Mouse (Mus musculus) CD8-positive naive resting alpha-beta T cell, adult 2 months (primary cell): ENCODE data around the gene Ror1.

Experiments
- DNase-seq, 2 experiments: peaks; one replicate each; pipeline ENCODE4 v3.0.0; 2022; ENCODE audit warnings: low read depth in 2 of 2, low spot score in 2 of 2

Gene Ror1

DNA sequence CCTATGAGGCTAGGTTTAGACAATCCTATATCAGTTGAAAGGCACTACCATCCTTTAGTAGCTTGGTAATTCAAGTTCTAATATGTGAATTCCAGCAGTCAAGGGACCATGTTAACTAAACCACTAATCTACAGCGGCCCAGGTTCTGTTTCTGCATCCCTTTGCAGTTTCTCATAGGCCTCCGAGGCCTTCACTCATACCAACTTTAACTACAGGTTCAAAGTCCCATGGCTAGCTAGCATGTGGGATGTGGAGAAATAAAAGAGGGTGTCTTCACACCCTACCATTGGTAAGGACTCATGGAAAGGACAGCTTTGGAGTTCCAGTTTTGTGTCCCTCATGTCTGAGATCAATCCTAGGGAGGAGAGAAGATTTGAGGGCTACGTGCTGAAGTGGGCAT is 60.1 kb downstream of the Ror1 start:
- no peak for DNase-seq

- no peak for DNase-seq
These were observed 62.8 kb downstream of the Ror1 start for GRCm38 (mm10) chr4:100158401-100158800.

- DNase-seq = no peak
These were observed 64.6 kb downstream of the Ror1 start for GRCm38 (mm10) chr4:100160156-100160555.

GRCm38 (mm10) chr4:100165790-100166189 is 70.2 kb downstream of the Ror1 start:
- DNase-seq = no peak

GRCm38 (mm10) chr4:100166871-100167270 is 71.3 kb downstream of the Ror1 start:
- no peak for DNase-seq

DNA sequence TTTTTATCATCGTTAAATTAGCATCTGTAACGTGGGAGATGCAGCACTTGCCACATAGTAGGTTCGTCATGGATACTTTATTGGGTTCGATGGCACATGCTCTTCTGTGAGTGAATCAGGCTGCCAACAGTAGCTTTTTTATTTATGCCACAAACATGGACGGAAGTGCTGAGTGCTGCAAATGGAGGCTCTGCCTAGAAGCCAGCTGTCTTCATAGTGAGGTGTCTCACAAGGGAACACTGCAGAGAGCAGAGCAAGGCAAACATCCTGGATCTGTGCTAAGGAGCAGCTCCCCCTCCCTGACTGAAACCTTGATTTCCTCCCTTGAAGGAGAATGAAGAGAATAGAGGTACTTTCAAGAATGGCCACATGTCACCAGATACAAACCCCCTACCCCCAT is 74.1 kb downstream of the Ror1 start:
- no peak for DNase-seq

DNA sequence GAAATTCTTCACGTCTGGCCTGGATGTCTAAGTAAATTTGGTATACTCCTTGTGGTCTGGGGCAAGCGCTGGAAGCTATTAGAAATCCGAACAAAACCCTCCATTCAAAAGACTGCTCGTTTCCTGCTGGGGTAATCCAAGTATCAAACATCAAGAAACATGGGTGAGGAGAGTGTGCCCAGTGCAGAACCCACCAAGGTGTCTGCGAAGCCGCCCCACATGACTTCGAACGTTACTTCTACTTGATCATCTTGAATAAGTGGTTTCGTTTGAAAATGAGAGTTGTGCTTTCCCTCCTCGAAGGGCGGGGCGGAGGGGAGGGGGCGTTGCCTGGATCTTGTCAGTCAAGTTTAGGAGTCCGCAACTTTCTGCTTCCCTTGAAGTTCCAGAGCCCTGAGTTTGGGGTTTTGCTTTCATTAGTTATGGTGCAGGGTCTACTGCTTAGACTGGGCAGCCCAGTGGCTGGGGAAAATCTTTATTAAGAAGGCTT is 74.6 kb downstream of the Ror1 start:
- DNase-seq = no peak

GRCm38 (mm10) chr4:100170743-100171142 is 75.2 kb downstream of the Ror1 start:
- no peak for DNase-seq

DNA sequence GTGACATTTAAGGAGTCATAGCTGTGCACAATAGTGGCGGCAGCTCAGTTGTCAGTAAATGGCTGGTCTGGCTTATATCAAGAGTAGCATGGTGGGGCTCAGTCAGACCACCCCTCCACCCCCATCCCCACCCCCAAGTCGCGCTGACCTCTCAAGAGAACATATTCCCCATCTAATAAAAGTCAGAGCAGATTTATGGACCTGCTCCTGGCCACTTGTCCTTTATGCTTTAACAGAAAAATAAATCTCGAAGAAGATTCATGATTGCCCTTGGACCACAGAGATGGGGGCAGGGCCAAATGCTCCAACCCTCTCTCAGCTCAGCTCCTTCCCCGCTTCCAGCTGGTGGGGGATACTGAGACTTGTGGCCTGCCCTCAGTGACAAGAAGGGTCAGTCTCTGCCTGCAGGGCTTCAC is 75.9 kb downstream of the Ror1 start:
- no peak for DNase-seq

- no peak for DNase-seq
These were observed 80.0 kb downstream of the Ror1 start for GRCm38 (mm10) chr4:100175594-100175993.

DNA sequence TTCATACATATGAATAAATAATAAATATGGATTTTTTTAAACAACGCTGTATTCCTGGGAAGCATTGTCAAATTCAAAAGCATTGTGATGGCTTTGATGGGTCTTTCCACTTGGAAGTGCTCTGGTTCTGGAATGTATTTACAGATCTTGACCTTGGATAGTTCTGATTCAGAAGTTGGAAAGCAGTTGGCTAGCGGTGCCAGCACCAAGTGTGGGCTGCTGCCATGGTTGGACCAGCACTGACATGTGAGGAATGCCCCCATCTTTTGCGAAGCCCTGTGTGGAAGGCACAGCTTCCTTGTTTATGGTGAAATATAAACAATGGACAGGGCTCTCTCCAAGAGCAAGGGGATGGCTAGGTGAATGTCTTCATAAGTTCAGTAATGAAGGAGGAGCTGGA is 82.7 kb downstream of the Ror1 start:
- DNase-seq = no peak

- no peak for DNase-seq
These were observed 86.1 kb downstream of the Ror1 start for GRCm38 (mm10) chr4:100181676-100182075.

GRCm38 (mm10) chr4:100186781-100187180 is 91.2 kb downstream of the Ror1 start:
- no peak for DNase-seq

DNA sequence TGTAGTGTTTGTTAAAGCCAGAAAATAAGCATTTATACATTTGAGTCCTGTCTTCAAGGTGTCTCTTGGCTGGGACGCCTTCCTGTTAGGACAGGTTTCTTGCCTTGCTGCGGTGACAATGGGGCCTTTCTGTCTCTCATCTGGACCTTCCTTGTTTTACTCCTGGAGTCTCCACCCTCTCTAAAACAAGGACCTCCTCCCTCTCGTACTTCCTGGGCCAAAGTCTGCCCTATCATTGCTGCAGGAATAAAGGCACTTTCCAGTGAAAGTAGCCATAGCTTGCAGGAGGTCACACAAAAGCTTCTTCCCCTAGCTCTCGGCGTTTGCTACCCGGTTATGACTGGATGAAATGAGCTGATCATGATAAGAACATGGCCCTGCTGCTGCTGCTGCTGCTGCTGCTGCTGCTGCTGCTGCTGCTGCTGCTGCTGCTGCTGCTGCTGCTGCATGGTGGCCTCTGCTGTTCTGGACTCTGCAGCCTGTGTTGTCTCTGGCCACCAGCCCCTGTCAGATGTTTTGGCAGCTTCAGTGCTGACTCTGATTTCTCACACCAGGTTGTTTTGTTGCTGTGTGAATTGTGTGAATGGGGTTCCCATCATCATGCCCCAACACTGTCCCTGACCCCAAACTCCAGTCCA is 92.1 kb downstream of the Ror1 start:
- no peak for DNase-seq

GRCm38 (mm10) chr4:100188201-100188699 is 92.7 kb downstream of the Ror1 start:
- no peak for DNase-seq

DNA sequence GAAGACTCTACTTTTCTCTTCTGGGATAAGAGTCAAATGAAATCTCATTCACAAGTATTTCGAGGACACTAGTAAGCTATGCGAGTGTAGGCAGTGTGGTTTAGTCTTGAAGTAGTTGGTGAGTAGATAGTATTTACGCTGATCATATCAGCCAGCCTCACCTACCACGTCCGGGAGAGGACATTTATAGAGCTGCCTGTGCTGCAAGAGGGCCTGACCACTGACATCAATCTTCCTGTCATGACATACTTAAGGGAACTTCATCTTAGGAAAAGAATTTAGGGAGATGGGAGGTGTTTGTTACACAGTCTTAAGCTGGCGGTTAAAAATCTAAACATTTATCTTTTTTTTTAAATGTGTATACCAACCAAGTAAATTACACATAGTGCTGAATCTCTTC is 95.9 kb downstream of the Ror1 start:
- no peak for DNase-seq

DNA sequence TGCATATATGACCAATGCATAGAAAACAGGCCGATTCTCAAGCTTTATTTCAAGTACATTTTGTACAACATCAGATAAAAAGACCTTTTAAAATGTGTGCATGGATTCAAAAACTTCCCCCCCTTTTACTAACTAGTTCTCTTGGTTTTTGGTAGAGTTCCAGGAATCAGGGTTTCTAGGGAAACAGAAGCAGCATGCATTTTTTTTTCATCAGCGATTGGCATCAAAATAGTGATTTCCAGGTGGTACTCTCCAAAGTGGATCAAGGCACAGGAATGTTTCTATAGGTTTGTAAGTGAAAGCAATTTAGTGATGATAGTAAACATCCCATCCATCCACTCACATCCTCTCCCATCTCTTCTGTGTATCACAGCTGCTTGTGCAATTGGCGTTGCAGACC is 98.5 kb downstream of the Ror1 start:
- no peak for DNase-seq

DNA sequence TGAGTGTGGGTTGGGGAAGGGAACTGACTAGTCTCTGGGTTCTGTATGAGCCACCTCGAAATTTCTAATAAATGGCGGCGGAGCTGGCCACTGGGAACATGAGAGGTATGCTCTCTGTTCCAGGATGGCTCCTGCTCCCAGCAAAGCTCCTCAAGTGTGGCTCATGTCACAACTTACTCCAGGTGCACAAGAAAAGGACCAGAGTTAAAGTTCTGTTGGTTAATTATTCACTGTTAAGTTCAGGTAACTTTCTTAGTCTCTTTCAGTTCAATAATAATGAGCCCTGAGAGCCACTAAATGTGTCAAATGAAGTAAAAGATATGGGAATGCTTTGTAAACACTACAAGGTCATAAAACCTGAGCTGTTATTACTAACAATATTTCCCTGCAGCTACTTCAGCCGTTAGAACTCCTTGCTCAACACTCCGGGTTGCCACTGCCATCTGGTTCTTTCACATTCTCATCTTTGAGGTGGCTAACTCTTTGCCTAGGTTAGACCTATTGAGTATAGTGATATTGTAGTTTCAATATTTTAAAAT is 100.7 kb downstream of the Ror1 start:
- no peak for DNase-seq

DNA sequence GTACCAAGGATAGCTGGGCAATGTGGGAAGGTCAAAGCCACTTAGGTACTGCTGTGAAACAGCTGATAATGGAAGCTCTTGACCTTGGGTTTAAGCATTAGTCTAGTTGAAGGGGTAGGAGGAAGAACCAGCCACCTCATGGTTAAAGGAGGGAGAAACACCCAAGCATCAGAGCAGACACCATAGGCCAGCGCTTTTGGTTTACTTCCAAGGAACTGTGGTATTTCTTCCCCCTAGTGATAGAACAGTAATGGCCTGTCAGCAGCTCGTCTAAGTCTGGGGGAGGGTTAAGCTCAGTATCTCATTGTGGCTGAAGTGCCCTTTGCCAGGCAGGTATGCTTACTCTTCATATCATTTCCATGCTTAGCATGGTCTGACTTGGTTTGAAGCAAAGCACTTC is 102.7 kb downstream of the Ror1 start:
- DNase-seq = no peak

GRCm38 (mm10) chr4:100201322-100201721 is 105.7 kb downstream of the Ror1 start:
- DNase-seq = no peak

- DNase-seq = no peak
These were observed 107.5 kb downstream of the Ror1 start for GRCm38 (mm10) chr4:100203066-100203465.

DNA sequence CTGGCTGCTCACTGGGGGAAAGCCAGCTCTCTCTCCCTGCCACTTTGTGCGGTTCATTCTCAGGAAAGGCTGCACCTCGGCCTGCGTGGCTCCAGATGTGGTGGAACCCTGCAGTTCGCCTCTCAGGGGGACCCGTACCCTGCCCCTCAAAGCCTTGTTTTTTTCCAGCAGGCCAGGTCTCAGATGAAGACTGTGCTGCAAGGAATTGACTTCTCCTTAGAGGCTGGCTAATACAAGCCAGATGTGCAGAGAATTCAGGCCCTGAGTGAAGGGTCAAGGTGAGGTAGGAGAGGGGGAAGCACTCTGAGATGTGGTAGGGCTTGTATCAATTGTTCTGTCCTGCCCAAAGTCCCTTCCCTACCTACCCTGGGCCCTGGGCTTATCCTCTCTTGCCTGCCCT is 108.1 kb downstream of the Ror1 start:
- DNase-seq = no peak

GRCm38 (mm10) chr4:100204381-100204780 is 108.8 kb downstream of the Ror1 start:
- DNase-seq = no peak
